Mouse (Mus musculus) lung, embryonic 15.5 days (tissue): ENCODE measurements at regions not wholly inside any gene's neighbourhood (a gene's known extent, or its start where the extent isn't known, plus 50 kb on each side); places are given as distances from the start of the nearest gene placed in this dataset.

Experiments used
- ATAC-seq: fragments of 200-750 bp; cut with Nextera tagmentation; 2 replicates; pipeline ENCODE4 v1.8.0; 2017; ENCODE audit warnings: moderate number of reproducible peaks, borderline replicate concordance; ENCODE audit not compliant: low FRiP score, low TSS enrichment; ENCODE audit errors: extremely low read depth
- H3K27ac ChIP-seq: fragments of 300-500 bp; sonication (generic); 2 replicates; pipeline ENCODE4 v1.5.1; 2015; ENCODE audit warnings: moderate library complexity, mild to moderate bottlenecking, inconsistent platforms
- H3K27me3 ChIP-seq: fragments of 300-500 bp; sonication (generic); 2 replicates; pipeline ENCODE4 v1.6.1; 2015; ENCODE audit warnings: inconsistent platforms
- H3K36me3 ChIP-seq: fragments of 300-500 bp; sonication (generic); 2 replicates; pipeline ENCODE4 v1.6.1; 2015; ENCODE audit warnings: inconsistent platforms
- H3K4me1 ChIP-seq: fragments of 300-500 bp; sonication (generic); 2 replicates; pipeline ENCODE4 v1.6.1; 2015; ENCODE audit warnings: inconsistent platforms
- H3K4me2 ChIP-seq: fragments of 300-500 bp; sonication (generic); 2 replicates; pipeline ENCODE4 v1.6.1; 2015; ENCODE audit warnings: inconsistent platforms, mild to moderate bottlenecking, moderate library complexity
- H3K4me3 ChIP-seq: fragments of 300-500 bp; sonication (generic); 2 replicates; pipeline ENCODE4 v1.5.1; 2015; ENCODE audit warnings: mild to moderate bottlenecking, inconsistent platforms
- H3K9ac ChIP-seq: fragments of 300-500 bp; sonication (generic); 2 replicates; pipeline ENCODE4 v1.6.1; 2015; ENCODE audit warnings: inconsistent platforms
- H3K9me3 ChIP-seq: fragments of 300-500 bp; sonication (generic); 2 replicates; pipeline ENCODE4 v1.6.1; 2016; ENCODE audit warnings: inconsistent platforms
- WGBS: fragments of 180-500 bp; shearing (Covaris S2); methylation state at CpG from one replicate; pipeline ENCODE4 v1.1.7; 2015; 5-methylcytosine and 5-hydroxymethylcytosine counted together

GRCm38 (mm10) chr15:61454350-61454671 lies 531.5 kb upstream of the A1bg start:
- Histone ChIP-seq H3K36me3 (no peaks in the 10 kb centered on the region), H3K9ac (no peak overlapping the region), H3K4me2 (no peak overlapping the region), H3K9me3 (no peaks in the 10 kb centered on the region), H3K27me3 (no peaks in the 10 kb centered on the region), H3K4me3 (no peak overlapping the region), H3K27ac (no peak overlapping the region), H3K4me1 (0 out of 2 replicates have a peak, but pooled peaks cover 6% of the 10 kb centered on the region)
- ATAC-seq, result no peak
- WGBS, result 33% methylated on average over 1 of the region's 1 CpGs

GRCm38 (mm10) chr15:61453656-61454349 lies 531.0 kb upstream of the A1bg start:
- 57% methylated on average over 5 of the region's 5 CpGs for WGBS
- no peaks in the 10 kb centered on the region for H3K27me3 ChIP-seq

GRCm38 (mm10) chr15:61450217-61450616 lies 527.4 kb upstream of the A1bg start:
- 0 out of 2 replicates have a peak, but pooled peaks cover 6% of the 10 kb centered on the region for H3K4me1 ChIP-seq
- 30% methylated on average over 3 of the region's 3 CpGs for WGBS
- H3K4me2 ChIP-seq, result no peak overlapping the region
- ATAC-seq, result no peak
- H3K4me3 ChIP-seq, result no peak overlapping the region
- H3K9ac ChIP-seq, result no peak overlapping the region
- H3K36me3 ChIP-seq, result no peaks in the 10 kb centered on the region
- H3K9me3 ChIP-seq, result no peaks in the 10 kb centered on the region
- H3K27ac ChIP-seq, result no peak overlapping the region
- H3K27me3 ChIP-seq, result no peaks in the 10 kb centered on the region

More at GRCm38 (mm10) chr15:61453656-61454349, 531.0 kb upstream of the A1bg start:
- H3K27ac ChIP-seq, result no peak overlapping the region
- 0 out of 2 replicates have a peak, but pooled peaks cover 6% of the 10 kb centered on the region for H3K4me1 ChIP-seq
- H3K36me3 ChIP-seq, result no peaks in the 10 kb centered on the region
- no peak for ATAC-seq
- H3K4me2 ChIP-seq, result no peak overlapping the region
- H3K4me3 ChIP-seq, result no peak overlapping the region
- H3K9me3 ChIP-seq, result no peaks in the 10 kb centered on the region
- H3K9ac ChIP-seq, result no peak overlapping the region

GRCm38 (mm10) chr15:61448482-61448881 lies 525.7 kb upstream of the A1bg start:
- no peak overlapping the region for H3K4me2 ChIP-seq
- no peak overlapping the region for H3K27ac ChIP-seq
- no peaks in the 10 kb centered on the region for H3K4me1 ChIP-seq
- no peak overlapping the region for H3K9ac ChIP-seq
- 68% methylated on average over 2 of the region's 2 CpGs for WGBS
- no peaks in the 10 kb centered on the region for H3K9me3 ChIP-seq
- no peaks in the 10 kb centered on the region for H3K36me3 ChIP-seq
- no peak overlapping the region for H3K4me3 ChIP-seq
- H3K27me3 ChIP-seq, result no peaks in the 10 kb centered on the region
- ATAC-seq, result no peak

- Histone ChIP-seq H3K36me3 (no peaks in the 10 kb centered on the region), H3K4me3 (no peak overlapping the region), H3K27me3 (no peaks in the 10 kb centered on the region), H3K9me3 (no peaks in the 10 kb centered on the region), H3K4me2 (no peak overlapping the region), H3K9ac (no peak overlapping the region), H3K27ac (no peak overlapping the region), H3K4me1 (peaks cover 5% of the 10 kb centered on the region; the same call in 1 of the 2 replicates)
- WGBS, result 58% methylated on average over 4 of the region's 4 CpGs
- no peak for ATAC-seq
These were observed 523.4 kb upstream of the A1bg start for GRCm38 (mm10) chr15:61446053-61446840.

- Histone ChIP-seq H3K27me3 (no peaks in the 10 kb centered on the region), H3K9me3 (no peaks in the 10 kb centered on the region), H3K4me1 (peaks cover 13% of the 10 kb centered on the region; the same call in 1 of the 2 replicates), H3K4me2 (no peak overlapping the region), H3K9ac (no peak overlapping the region), H3K27ac (no peak overlapping the region), H3K4me3 (no peak overlapping the region), H3K36me3 (no peaks in the 10 kb centered on the region)
- WGBS, result 84% methylated on average over 4 of the region's 4 CpGs
- no peak for ATAC-seq
These were observed 519.1 kb upstream of the A1bg start for GRCm38 (mm10) chr15:61441734-61442398.

GRCm38 (mm10) chr15:61441012-61441411 lies 518.2 kb upstream of the A1bg start:
- no peak overlapping the region for H3K4me3 ChIP-seq
- no peaks in the 10 kb centered on the region for H3K27me3 ChIP-seq
- no peak overlapping the region for H3K9ac ChIP-seq
- no peak overlapping the region for H3K27ac ChIP-seq
- no peaks in the 10 kb centered on the region for H3K9me3 ChIP-seq
- WGBS, result 90% methylated on average over 2 of the region's 2 CpGs
- no peaks in the 10 kb centered on the region for H3K36me3 ChIP-seq
- H3K4me2 ChIP-seq, result no peak overlapping the region
- ATAC-seq, result no peak
- peaks cover 13% of the 10 kb centered on the region; the same call in 1 of the 2 replicates for H3K4me1 ChIP-seq

GRCm38 (mm10) chr15:61440284-61440683 lies 517.5 kb upstream of the A1bg start:
- ATAC-seq, result no peak
- Histone ChIP-seq H3K4me3 (no peak overlapping the region), H3K9me3 (no peaks in the 10 kb centered on the region), H3K4me1 (peaks cover 13% of the 10 kb centered on the region; the same call in 1 of the 2 replicates), H3K27ac (no peak overlapping the region), H3K4me2 (no peak overlapping the region), H3K36me3 (no peaks in the 10 kb centered on the region), H3K9ac (no peak overlapping the region), H3K27me3 (no peaks in the 10 kb centered on the region)
- 71% methylated on average over 2 of the region's 2 CpGs for WGBS

GRCm38 (mm10) chr15:61439623-61440170 lies 516.9 kb upstream of the A1bg start:
- Histone ChIP-seq H3K4me2 (no peak overlapping the region), H3K4me3 (no peak overlapping the region), H3K4me1 (peaks cover 13% of the 10 kb centered on the region; the same call in 1 of the 2 replicates), H3K27me3 (no peaks in the 10 kb centered on the region), H3K27ac (0 out of 2 replicates have a peak overlapping the region, but pooled peaks have one; percentile 24), H3K36me3 (no peaks in the 10 kb centered on the region), H3K9ac (no peak overlapping the region), H3K9me3 (no peaks in the 10 kb centered on the region)
- 23% methylated on average over 2 of the region's 2 CpGs for WGBS
- no peak for ATAC-seq

- no peaks in the 10 kb centered on the region for H3K4me1 ChIP-seq
- H3K4me3 ChIP-seq, result no peak overlapping the region
- ATAC-seq, result no peak
- no peaks in the 10 kb centered on the region for H3K27me3 ChIP-seq
- H3K9me3 ChIP-seq, result no peaks in the 10 kb centered on the region
- H3K27ac ChIP-seq, result no peak overlapping the region
- no peaks in the 10 kb centered on the region for H3K36me3 ChIP-seq
- H3K9ac ChIP-seq, result no peak overlapping the region
- H3K4me2 ChIP-seq, result no peak overlapping the region
- WGBS, result 42% methylated on average over 2 of the region's 2 CpGs
These were observed 506.1 kb upstream of the A1bg start for GRCm38 (mm10) chr15:61428818-61429415.

GRCm38 (mm10) chr15:61422989-61423388 lies 500.2 kb upstream of the A1bg start:
- Histone ChIP-seq H3K4me3 (no peak overlapping the region), H3K36me3 (no peaks in the 10 kb centered on the region), H3K4me1 (0 out of 2 replicates have a peak, but pooled peaks cover 2% of the 10 kb centered on the region), H3K27ac (no peak overlapping the region), H3K9ac (no peak overlapping the region), H3K4me2 (no peak overlapping the region), H3K9me3 (no peaks in the 10 kb centered on the region), H3K27me3 (no peaks in the 10 kb centered on the region)
- ATAC-seq, result no peak
- WGBS, result 33% methylated on average over 5 of the region's 5 CpGs
